Mouse (Mus musculus): ENCODE data around the gene Cox8b.

GRCm38 (mm10) chr7:140881696-140882468 is 18.4 kb downstream of the Cox8b start, which contains the start of the genes Psmd13 and Sirt3:
- TF ChIP-seq CHD2 (IDR thresholded peaks at IDR 0.05; ENCODE audit: low read depth, low read length) (no peak), MAFK (IDR thresholded peaks at IDR 0.05; ENCODE audit: insufficient read depth, low read depth, low read length) (no peak), HCFC1 (IDR thresholded peaks at IDR 0.05; ENCODE audit: borderline replicate concordance, insufficient read depth, low read length) (peak; percentile 55; the same call in 1 of the 2 replicates)

All from ES-E14 (cell line).